In genomic region chr4:156194346-156194745, GRCm38 (mm10) we compare ENCODE assay signal across 12 mouse cellular contexts. TPM values are rescaled to one million over a fixed set of nuclear protein-coding genes. Genes with fewer than 3 reads are reported as not detected.
DNase-seq lines count a peak whose midpoint lies in the region; ATAC-seq and TF ChIP-seq lines count a peak whose summit lies in the region.
"Had no signal": no experiment of that assay in that cellular context is flagged by ENCODE, and none has a peak within 500 bp of the region (broad histone marks: within the 10 kb centered on the region; RNA-seq: fewer than 3 reads in every experiment).

No protein-coding gene starts in this region.

- H3K4me2 ChIP-seq in intestine, embryonic 14.5 days (ENCODE audit: low read length), result peak overlapping the region; percentile 90; the same call in 1 of the 2 replicates
- H3K4me2 ChIP-seq in intestine, postnatal 0 days (replicated peaks; ENCODE audit: low read depth), result no peak overlapping the region
- H3K4me2 ChIP-seq in embryonic facial prominence, embryonic 12.5 days (replicated peaks), result peak overlapping the region; percentile 25; the same call in 1 of the 2 replicates
- H3K4me2 ChIP-seq in limb, embryonic 13.5 days (replicated peaks), result peak overlapping the region; percentile 85; the same call in 1 of the 2 replicates

- no peak for TF ChIP-seq CTCF in intestine, postnatal 0 days (IDR thresholded peaks at IDR 0.05; ENCODE audit: low read depth)
- no peak for TF ChIP-seq CTCF in ES-Bruce4 (IDR thresholded peaks at IDR 0.05; ENCODE audit: low read depth, low read length)

- no peak for DNase-seq in intestine, embryonic 14.5 days (ENCODE audit: low spot score)
- DNase-seq in cerebellum, postnatal 10 days, result no peak
- no peak for DNase-seq in urinary bladder, postnatal 4 days (ENCODE audit: low spot score in 2 of 2)
- no peak for DNase-seq in urinary bladder, postnatal 14 days (ENCODE audit: low spot score)
- DNase-seq: kidney, postnatal 10 days had no signal

- no peak overlapping the region for H3K27ac ChIP-seq in intestine, embryonic 14.5 days (ENCODE audit: low read depth)
- no peak overlapping the region for H3K27ac ChIP-seq in intestine, postnatal 0 days (ENCODE audit: low read depth, low read length)
- H3K27ac ChIP-seq in ES-Bruce4 (ENCODE audit: insufficient read depth, low read length), result peak overlapping the region; percentile 63
- H3K27ac ChIP-seq in embryonic facial prominence, embryonic 12.5 days, result no peak overlapping the region
- H3K27ac ChIP-seq in limb, embryonic 13.5 days, result no peak overlapping the region

- TF ChIP-seq POLR2A in ES-Bruce4 (IDR thresholded peaks at IDR 0.05; ENCODE audit: insufficient read depth, low read length), result no peak

- TF ChIP-seq EP300 in ES-Bruce4 (IDR thresholded peaks at IDR 0.05; ENCODE audit: insufficient read depth, low read depth, low read length), result no peak

- 45% methylated on average over 6 of the region's 6 CpGs for WGBS in intestine, embryonic 14.5 days
- WGBS in intestine, postnatal 0 days, result 51% methylated on average over 6 of the region's 6 CpGs
- 33% methylated on average over 6 of the region's 6 CpGs for WGBS in embryonic facial prominence, embryonic 12.5 days
- 45% methylated on average over 6 of the region's 6 CpGs for WGBS in limb, embryonic 13.5 days

- no peak overlapping the region for H3K9ac ChIP-seq in intestine, embryonic 14.5 days (ENCODE audit: low read length)
- H3K9ac ChIP-seq in intestine, postnatal 0 days (ENCODE audit: low read depth, low read length), result no peak overlapping the region
- H3K9ac ChIP-seq in ES-Bruce4 (ENCODE audit: low read depth, poor library complexity, severe bottlenecking), result no peak overlapping the region
- no peak overlapping the region for H3K9ac ChIP-seq in embryonic facial prominence, embryonic 12.5 days
- 0 out of 2 replicates have a peak overlapping the region, but pooled peaks have one; percentile 9 for H3K9ac ChIP-seq in limb, embryonic 13.5 days

- H3K4me1 ChIP-seq in intestine, embryonic 14.5 days (replicated peaks; ENCODE audit: control insufficient read depth, insufficient read depth, low read length), result peaks cover 39% of the 10 kb centered on the region
- peaks cover 9% of the 10 kb centered on the region for H3K4me1 ChIP-seq in intestine, postnatal 0 days (replicated peaks; ENCODE audit: control insufficient read depth, insufficient read depth, low read length)
- peaks cover 29% of the 10 kb centered on the region for H3K4me1 ChIP-seq in ES-Bruce4 (ENCODE audit: control insufficient read depth, insufficient read depth, low read length)
- H3K4me1 ChIP-seq in embryonic facial prominence, embryonic 12.5 days, result peaks cover 53% of the 10 kb centered on the region
- H3K4me1 ChIP-seq in limb, embryonic 13.5 days, result peaks cover 59% of the 10 kb centered on the region

- no peaks in the 10 kb centered on the region for H3K9me3 ChIP-seq in intestine, embryonic 14.5 days (ENCODE audit: control insufficient read depth, low read length)
- H3K9me3 ChIP-seq in intestine, postnatal 0 days (ENCODE audit: control insufficient read depth), result no peaks in the 10 kb centered on the region
- H3K9me3 ChIP-seq in ES-Bruce4 (replicated peaks; ENCODE audit: control insufficient read depth, insufficient read depth, low read length, poor library complexity, severe bottlenecking), result no peaks in the 10 kb centered on the region
- no peaks in the 10 kb centered on the region for H3K9me3 ChIP-seq in embryonic facial prominence, embryonic 12.5 days
- H3K9me3 ChIP-seq in limb, embryonic 13.5 days, result no peaks in the 10 kb centered on the region

- no peaks in the 10 kb centered on the region for H3K27me3 ChIP-seq in intestine, embryonic 14.5 days (replicated peaks; ENCODE audit: control insufficient read depth, insufficient read depth, low read length)
- no peaks in the 10 kb centered on the region for H3K27me3 ChIP-seq in intestine, postnatal 0 days (replicated peaks; ENCODE audit: control insufficient read depth, insufficient read depth, low read length)
- H3K27me3 ChIP-seq in ES-Bruce4 (ENCODE audit: control insufficient read depth, insufficient read depth, low read length, poor library complexity, severe bottlenecking), result no peaks in the 10 kb centered on the region
- no peaks in the 10 kb centered on the region for H3K27me3 ChIP-seq in embryonic facial prominence, embryonic 12.5 days
- no peaks in the 10 kb centered on the region for H3K27me3 ChIP-seq in limb, embryonic 13.5 days

- H3K36me3 ChIP-seq in intestine, embryonic 14.5 days (ENCODE audit: control insufficient read depth, insufficient read depth, low read length), result peaks cover 45% of the 10 kb centered on the region
- H3K36me3 ChIP-seq in intestine, postnatal 0 days (ENCODE audit: control insufficient read depth, insufficient read depth), result peaks cover 7% of the 10 kb centered on the region; the same call in 1 of the 2 replicates
- peaks cover 16% of the 10 kb centered on the region for H3K36me3 ChIP-seq in ES-Bruce4 (ENCODE audit: control insufficient read depth, insufficient read depth, low read length, poor library complexity, severe bottlenecking)
- peaks cover 35% of the 10 kb centered on the region for H3K36me3 ChIP-seq in embryonic facial prominence, embryonic 12.5 days
- H3K36me3 ChIP-seq in limb, embryonic 13.5 days, result peaks cover 57% of the 10 kb centered on the region

- no peak for ATAC-seq in intestine, embryonic 14.5 days (replicated peaks; ENCODE audit: low FRiP score, low TSS enrichment, low read depth)
- no peak for ATAC-seq in intestine, postnatal 0 days
- ATAC-seq in embryonic facial prominence, embryonic 12.5 days (ENCODE audit: insufficient number of reproducible peaks, insufficient read depth, low FRiP score, low TSS enrichment), result no peak
- no peak for ATAC-seq in limb, embryonic 13.5 days (ENCODE audit: low FRiP score, low read depth)
- ATAC-seq: activated CD4-positive, CD25-positive, alpha-beta regulatory T cell, adult 4 months had no signal

- no peak overlapping the region for H3K4me3 ChIP-seq in intestine, embryonic 14.5 days (ENCODE audit: low read depth, low read length)
- no peak overlapping the region for H3K4me3 ChIP-seq in intestine, postnatal 0 days (ENCODE audit: low read depth, low read length)
- no peak overlapping the region for H3K4me3 ChIP-seq in ES-Bruce4 (ENCODE audit: low read depth, low read length)
- no peak overlapping the region for H3K4me3 ChIP-seq in embryonic facial prominence, embryonic 12.5 days
- H3K4me3 ChIP-seq in limb, embryonic 13.5 days, result no peak overlapping the region
- H3K4me3 ChIP-seq: erythroblast, embryonic 14.5 days had no signal

RNA-seq across cellular contexts. Expression of gene Agrn, which starts 2.9 kb away (rescaled TPM):
- polyA plus RNA-seq in intestine, embryonic 14.5 days (2014; fragmentation: Nextera tagmentation; extraction: Ambion mirVana), result 80.6 and 82.1 TPM in 2 replicates
- polyA plus RNA-seq in intestine, postnatal 0 days (2015; fragmentation: Nextera tagmentation; extraction: Ambion mirVana), result 15.1 and 17.7 TPM in 2 replicates
- 156 and 159 TPM in 2 replicates for polyA plus RNA-seq in ES-Bruce4 (2011; ENCODE audit: insufficient read depth, insufficient read length, low read depth, missing spikeins)
- polyA plus RNA-seq in embryonic facial prominence, embryonic 12.5 days (2016; fragmentation: Nextera tagmentation; extraction: Ambion mirVana), result 100.0 and 101 TPM in 2 replicates
- polyA plus RNA-seq in limb, embryonic 13.5 days (2015; fragmentation: Nextera tagmentation; extraction: Ambion mirVana), result 69.5 and 73.9 TPM in 2 replicates

RNA-seq across cellular contexts. Expression of gene Isg15, which starts 6.3 kb away (rescaled TPM):
- polyA plus RNA-seq in intestine, embryonic 14.5 days (2014; fragmentation: Nextera tagmentation; extraction: Ambion mirVana), result 0.58 and 0.91 TPM in 2 replicates
- 36.0 and 40.5 TPM in 2 replicates for polyA plus RNA-seq in intestine, postnatal 0 days (2015; fragmentation: Nextera tagmentation; extraction: Ambion mirVana)
- 8.4 and 10.7 TPM in 2 replicates for polyA plus RNA-seq in ES-Bruce4 (2011; ENCODE audit: insufficient read depth, insufficient read length, low read depth, missing spikeins)
- polyA plus RNA-seq in embryonic facial prominence, embryonic 12.5 days (2016; fragmentation: Nextera tagmentation; extraction: Ambion mirVana), result 1.1 and 1.3 TPM in 2 replicates
- polyA plus RNA-seq in limb, embryonic 13.5 days (2015; fragmentation: Nextera tagmentation; extraction: Ambion mirVana), result 1.5 and 2.4 TPM in 2 replicates

RNA-seq across cellular contexts. Expression of gene AW011738, which starts 8.8 kb away (rescaled TPM):
- polyA plus RNA-seq in intestine, embryonic 14.5 days (2014; fragmentation: Nextera tagmentation; extraction: Ambion mirVana), result 0.69 and 1.1 TPM in 2 replicates
- 0.85 and 0.93 TPM in 2 replicates for polyA plus RNA-seq in intestine, postnatal 0 days (2015; fragmentation: Nextera tagmentation; extraction: Ambion mirVana)
- polyA plus RNA-seq in ES-Bruce4 (2011; ENCODE audit: insufficient read depth, insufficient read length, low read depth, missing spikeins), result 0.54 and 0.59 TPM in 2 replicates
- polyA plus RNA-seq in embryonic facial prominence, embryonic 12.5 days (2016; fragmentation: Nextera tagmentation; extraction: Ambion mirVana), result 2.0 and 3.1 TPM in 2 replicates
- 2.0 and 2.3 TPM in 2 replicates for polyA plus RNA-seq in limb, embryonic 13.5 days (2015; fragmentation: Nextera tagmentation; extraction: Ambion mirVana)

RNA-seq across cellular contexts. Expression of gene Perm1, which starts 21.3 kb away (rescaled TPM):
- polyA plus RNA-seq in intestine, embryonic 14.5 days (2014; fragmentation: Nextera tagmentation; extraction: Ambion mirVana), result 0.51 and 0.54 TPM in 2 replicates
- 0.39 and 0.47 TPM in 2 replicates for polyA plus RNA-seq in intestine, postnatal 0 days (2015; fragmentation: Nextera tagmentation; extraction: Ambion mirVana)
- not detected in 2 replicates for polyA plus RNA-seq in ES-Bruce4 (2011; ENCODE audit: insufficient read depth, insufficient read length, low read depth, missing spikeins)
- polyA plus RNA-seq in embryonic facial prominence, embryonic 12.5 days (2016; fragmentation: Nextera tagmentation; extraction: Ambion mirVana), result 0.70 and 1.1 TPM in 2 replicates
- 0.59 and 0.66 TPM in 2 replicates for polyA plus RNA-seq in limb, embryonic 13.5 days (2015; fragmentation: Nextera tagmentation; extraction: Ambion mirVana)
- polyA plus RNA-seq: erythroblast, embryonic 14.5 days; testis, adult 2 months had no signal

RNA-seq across cellular contexts. Expression of gene Plekhn1, which starts 40.3 kb away (rescaled TPM):
- 19.7 and 20.1 TPM in 2 replicates for polyA plus RNA-seq in intestine, embryonic 14.5 days (2014; fragmentation: Nextera tagmentation; extraction: Ambion mirVana)
- polyA plus RNA-seq in intestine, postnatal 0 days (2015; fragmentation: Nextera tagmentation; extraction: Ambion mirVana), result 8.3 and 8.6 TPM in 2 replicates
- 19.1 and 21.2 TPM in 2 replicates for polyA plus RNA-seq in ES-Bruce4 (2011; ENCODE audit: insufficient read depth, insufficient read length, low read depth, missing spikeins)
- polyA plus RNA-seq in embryonic facial prominence, embryonic 12.5 days (2016; fragmentation: Nextera tagmentation; extraction: Ambion mirVana), result 32.5 and 35.7 TPM in 2 replicates
- polyA plus RNA-seq in limb, embryonic 13.5 days (2015; fragmentation: Nextera tagmentation; extraction: Ambion mirVana), result 24.6 and 24.9 TPM in 2 replicates
